Mouse (Mus musculus) kidney, adult 2 months (tissue): ENCODE data around the gene Mau2.

ENCODE experiments used
- CTCF ChIP-seq: fragments of 200-500 bp; conservative IDR thresholded peaks from 2 replicates; pipeline ENCODE4 v1.5.1; 2011; ENCODE audit warnings: low read depth, mild to moderate bottlenecking, control low read depth, low read length, moderate library complexity, mixed read lengths; ENCODE audit not compliant: insufficient read depth, insufficient read length
- POLR2A ChIP-seq: fragments of 200-500 bp; IDR thresholded peaks from one replicate; pipeline ENCODE4 v1.6.1; 2011; ENCODE audit warnings: low read depth, low read length, control low read depth

GRCm38 (mm10) chr8:70001176-70001891 is 41.2 kb downstream of the Mau2 start:
- TF ChIP-seq CTCF (peak; percentile 78), POLR2A (no peak)
